25 mouse cellular contexts compared by ENCODE assay signal in the genomic region with DNA sequence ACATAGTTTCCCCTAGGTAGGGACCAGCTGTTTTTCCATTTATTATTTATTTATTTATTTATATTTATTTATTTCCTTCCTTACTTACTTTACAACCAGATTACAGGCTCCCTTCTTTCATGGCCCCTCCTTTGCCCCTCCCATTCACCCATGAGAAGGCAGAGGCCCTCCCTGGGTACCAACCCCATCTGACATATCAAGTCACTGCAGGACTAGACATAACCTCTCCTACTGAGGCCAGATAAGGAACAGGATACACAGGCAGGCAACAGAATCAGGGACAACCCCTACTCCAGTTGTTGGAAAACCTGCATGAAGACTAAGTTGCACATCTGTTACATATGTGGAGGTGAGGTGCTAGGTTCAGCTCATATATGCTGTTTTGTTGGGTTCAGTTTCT.
DNase-seq lines count a peak whose midpoint lies in the region; ATAC-seq and TF ChIP-seq lines count a peak whose summit lies in the region.
"Had no signal": no experiment of that assay in that cellular context is flagged by ENCODE, and none has a peak within 500 bp of the region (broad histone marks: within the 10 kb centered on the region; RNA-seq: fewer than 3 reads in every experiment).

No protein-coding gene starts in this region.

- DNase-seq in liver = peak; percentile 10
- no peak for DNase-seq in liver, postnatal 0 days
- DNase-seq in MEL (ENCODE audit: low read depth, low spot score) = peak; percentile 45
- DNase-seq in c-Kit-positive CD71-positive TER-119-positive erythroid progenitor cells, embryonic 14.5 days (ENCODE audit: low spot score) = peak; percentile 25
- DNase-seq in liver, embryonic 14.5 days (ENCODE audit: low read depth in 3 of 3, low spot score in 3 of 3) = no peak
- no peak for DNase-seq in cerebellum, adult 9-10 months
- no peak for DNase-seq in gastrocnemius, adult 18-20 months (ENCODE audit: low spot score)
- DNase-seq: adrenal gland, adult 2 months; adrenal gland, postnatal 10 days; adrenal gland, postnatal 25 days; B cell, adult 2 months; cerebellum, adult 11 months; cerebellum, adult 18-20 months; cerebellum, adult 9-11 months; cerebellum, postnatal 14 days; cerebellum, postnatal 36 days; forebrain, postnatal 0 days had no signal

- no peaks in the 10 kb centered on the region for H3K4me1 ChIP-seq in liver, postnatal 0 days (ENCODE audit: insufficient read depth)
- no peaks in the 10 kb centered on the region for H3K4me1 ChIP-seq in MEL (ENCODE audit: control insufficient read depth in 1 of 2, insufficient read depth in 2 of 2, low read length in 2 of 2)
- H3K4me1 ChIP-seq in liver, embryonic 14.5 days (replicated peaks; ENCODE audit: control insufficient read depth in 2 of 2, insufficient read depth in 2 of 2, low read length in 1 of 2) = peaks cover 0 to 2% of the 10 kb centered on the region in 2 experiments; a peak in 1 of 4 replicates
- H3K4me1 ChIP-seq in kidney, embryonic 16.5 days (ENCODE audit: insufficient read depth, low read length) = peaks cover 6% of the 10 kb centered on the region; the same call in 1 of the 2 replicates
- H3K4me1 ChIP-seq: embryonic facial prominence, embryonic 10.5 days; embryonic facial prominence, embryonic 12.5 days; forebrain, embryonic 13.5 days; forebrain, embryonic 15.5 days had no signal

- H3K9me3 ChIP-seq in liver, postnatal 0 days (ENCODE audit: low read length) = no peaks in the 10 kb centered on the region
- no peaks in the 10 kb centered on the region for H3K9me3 ChIP-seq in MEL (replicated peaks; ENCODE audit: insufficient read depth, low read length)
- no peaks in the 10 kb centered on the region for H3K9me3 ChIP-seq in liver, embryonic 14.5 days (ENCODE audit: control insufficient read depth, low read length)
- no peaks in the 10 kb centered on the region for H3K9me3 ChIP-seq in kidney, embryonic 16.5 days (ENCODE audit: low read length)
- H3K9me3 ChIP-seq: embryonic facial prominence, embryonic 10.5 days; embryonic facial prominence, embryonic 12.5 days; forebrain, embryonic 13.5 days; forebrain, embryonic 15.5 days had no signal

- no peaks in the 10 kb centered on the region for H3K36me3 ChIP-seq in liver, postnatal 0 days (replicated peaks; ENCODE audit: insufficient read depth, low read length)
- no peaks in the 10 kb centered on the region for H3K36me3 ChIP-seq in MEL (ENCODE audit: control insufficient read depth in 1 of 2, insufficient read depth in 2 of 2, low read length in 2 of 2)
- H3K36me3 ChIP-seq in liver, embryonic 14.5 days (replicated peaks; ENCODE audit: control insufficient read depth, insufficient read depth, low read depth) = no peaks in the 10 kb centered on the region
- no peaks in the 10 kb centered on the region for H3K36me3 ChIP-seq in kidney, embryonic 16.5 days (ENCODE audit: insufficient read depth, low read length)
- H3K36me3 ChIP-seq: embryonic facial prominence, embryonic 10.5 days; embryonic facial prominence, embryonic 12.5 days; forebrain, embryonic 15.5 days; G1E had no signal

- no peaks in the 10 kb centered on the region for H3K27me3 ChIP-seq in liver, postnatal 0 days (ENCODE audit: insufficient read depth, low read length)
- H3K27me3 ChIP-seq in MEL (ENCODE audit: control insufficient read depth in 1 of 2, insufficient read depth in 2 of 2, low read length in 2 of 2) = no peaks in the 10 kb centered on the region
- H3K27me3 ChIP-seq in liver, embryonic 14.5 days (ENCODE audit: control insufficient read depth, insufficient read depth, low read length) = no peaks in the 10 kb centered on the region
- H3K27me3 ChIP-seq in kidney, embryonic 16.5 days (ENCODE audit: insufficient read depth, low read length) = no peaks in the 10 kb centered on the region
- H3K27me3 ChIP-seq: CH12.LX; embryonic facial prominence, embryonic 12.5 days; forebrain, embryonic 13.5 days; forebrain, embryonic 15.5 days had no signal

- H3K79me2 ChIP-seq in MEL (ENCODE audit: control insufficient read depth, insufficient read depth, low read length, poor library complexity) = no peaks in the 10 kb centered on the region

- H3K27ac ChIP-seq in liver, postnatal 0 days (ENCODE audit: low read depth) = no peak overlapping the region
- no peak overlapping the region for H3K27ac ChIP-seq in MEL (ENCODE audit: control insufficient read depth, low read depth, low read length)
- no peak overlapping the region for H3K27ac ChIP-seq in liver, embryonic 14.5 days
- no peak overlapping the region for H3K27ac ChIP-seq in kidney, embryonic 16.5 days (ENCODE audit: low read length)
- H3K27ac ChIP-seq: embryonic facial prominence, embryonic 10.5 days; embryonic facial prominence, embryonic 12.5 days; forebrain, embryonic 13.5 days; forebrain, embryonic 15.5 days had no signal

- no peak for ATAC-seq in liver, postnatal 0 days
- ATAC-seq in liver, embryonic 14.5 days (ENCODE audit: insufficient read depth) = peak; percentile 61; the same call in 1 of the 2 replicates
- no peak for ATAC-seq in kidney, embryonic 16.5 days (ENCODE audit: low FRiP score, low TSS enrichment)
- ATAC-seq: CD4-positive, CD25-positive, alpha-beta regulatory T cell, adult 4 months; forebrain, embryonic 13.5 days; forebrain, embryonic 15.5 days; forebrain, postnatal 0 days had no signal

- no peak for TF ChIP-seq EP300 in liver, postnatal 0 days (IDR thresholded peaks at IDR 0.05; ENCODE audit: low read depth)
- TF ChIP-seq EP300 in MEL (IDR thresholded peaks at IDR 0.05; ENCODE audit: low read depth in 1 of 2, low read length in 2 of 2) = 0 out of 4 replicates have a peak, but pooled peaks of 1 of the 2 experiments have one; percentile 7
- TF ChIP-seq EP300 in liver, embryonic 14.5 days (IDR thresholded peaks at IDR 0.05; ENCODE audit: low read depth) = peak; percentile 45

- no peak overlapping the region for H3K4me3 ChIP-seq in liver, postnatal 0 days (ENCODE audit: low read depth, low read length)
- no peak overlapping the region for H3K4me3 ChIP-seq in MEL (ENCODE audit: control insufficient read depth in 1 of 2, insufficient read depth in 1 of 2, low read depth in 2 of 2, low read length in 2 of 2)
- no peak overlapping the region for H3K4me3 ChIP-seq in liver, embryonic 14.5 days (ENCODE audit: insufficient read depth in 1 of 2, low read depth in 2 of 2, low read length in 2 of 2)
- no peak overlapping the region for H3K4me3 ChIP-seq in kidney, embryonic 16.5 days (ENCODE audit: low read length)
- H3K4me3 ChIP-seq: embryonic facial prominence, embryonic 10.5 days; embryonic facial prominence, embryonic 12.5 days; forebrain, embryonic 13.5 days; forebrain, embryonic 15.5 days had no signal

- no peak overlapping the region for H3K9ac ChIP-seq in liver, postnatal 0 days (replicated peaks)
- H3K9ac ChIP-seq in MEL (ENCODE audit: control insufficient read depth, low read depth, low read length, poor library complexity, severe bottlenecking) = no peak overlapping the region
- H3K9ac ChIP-seq in liver, embryonic 14.5 days (replicated peaks) = no peak overlapping the region
- no peak overlapping the region for H3K9ac ChIP-seq in kidney, embryonic 16.5 days (replicated peaks; ENCODE audit: low read length)
- H3K9ac ChIP-seq: embryonic facial prominence, embryonic 12.5 days; forebrain, embryonic 13.5 days; forebrain, embryonic 15.5 days; forebrain, postnatal 0 days had no signal

- TF ChIP-seq POLR2A in MEL (IDR thresholded peaks at IDR 0.05; ENCODE audit: control insufficient read depth in 1 of 2, insufficient read depth in 1 of 2, low read depth in 1 of 2, low read length in 2 of 2, poor library complexity in 1 of 2) = no peak

- no peak overlapping the region for H3K4me2 ChIP-seq in liver, postnatal 0 days (ENCODE audit: low read depth, low read length)
- no peak overlapping the region for H3K4me2 ChIP-seq in liver, embryonic 14.5 days (ENCODE audit: low read depth)
- H3K4me2 ChIP-seq in kidney, embryonic 16.5 days (replicated peaks; ENCODE audit: low read depth, low read length) = no peak overlapping the region
- H3K4me2 ChIP-seq: embryonic facial prominence, embryonic 12.5 days; forebrain, embryonic 13.5 days; forebrain, embryonic 15.5 days had no signal

- TF ChIP-seq CTCF in liver, postnatal 0 days (IDR thresholded peaks at IDR 0.05; ENCODE audit: low read depth) = no peak
- TF ChIP-seq CTCF in MEL (IDR thresholded peaks at IDR 0.05 in 2 of 3, conservative IDR thresholded peaks at IDR 0.05 in 1 of 3; ENCODE audit: control insufficient read depth in 1 of 3, insufficient read depth in 1 of 3, low read depth in 2 of 3, low read length in 3 of 3, poor library complexity in 1 of 3, severe bottlenecking in 1 of 3) = no peak
- TF ChIP-seq CTCF in liver, embryonic 14.5 days (IDR thresholded peaks at IDR 0.05; ENCODE audit: low read depth) = no peak

- no peak for TF ChIP-seq RAD21 in MEL (IDR thresholded peaks at IDR 0.05; ENCODE audit: low read depth, low read length)

TF ChIP-seq in MEL, 35 proteins besides CTCF, POLR2A, EP300 and RAD21:
- TF ChIP-seq CHD2 (IDR thresholded peaks at IDR 0.05; ENCODE audit: low read length) (no peak), TAL1 (IDR thresholded peaks at IDR 0.05; ENCODE audit: low read length) (0 out of 2 replicates have a peak, but pooled peaks have one; percentile 21)

Comparison
In these comparisons a context has a peak if more than half of its experiments do, and no peak if none do; other contexts are left out.
1. DNase-seq: peak in liver (single experiment), MEL (single experiment) and c-Kit-positive CD71-positive TER-119-positive erythroid progenitor cells, embryonic 14.5 days (single experiment); none in liver, postnatal 0 days (single experiment), liver, embryonic 14.5 days (0 of 3), cerebellum, adult 9-10 months (single experiment) and gastrocnemius, adult 18-20 months (single experiment).